Mouse (Mus musculus): Measurements from ENCODE around the gene 4921507P07Rik. TPM values are rescaled to one million over a fixed set of nuclear protein-coding genes. Genes with fewer than 3 reads are reported as not detected.
"Not testable (repeated sequence)": the region's sequence is repeated elsewhere in the genome, so short reads cannot be mapped to it uniquely, and the experiment has no call there.

Gene 4921507P07Rik
- under 1 TPM; 0.15 to 0.27 TPM for total RNA-seq (2021)

GRCm38 (mm10) chr6:50596301-50597211 is at the start of gene 4921507P07Rik:
TSS of gene 4921507P07Rik (minus strand) at chr6:50596632.
- DNase-seq = peak; percentile 86 to 87

DNA sequence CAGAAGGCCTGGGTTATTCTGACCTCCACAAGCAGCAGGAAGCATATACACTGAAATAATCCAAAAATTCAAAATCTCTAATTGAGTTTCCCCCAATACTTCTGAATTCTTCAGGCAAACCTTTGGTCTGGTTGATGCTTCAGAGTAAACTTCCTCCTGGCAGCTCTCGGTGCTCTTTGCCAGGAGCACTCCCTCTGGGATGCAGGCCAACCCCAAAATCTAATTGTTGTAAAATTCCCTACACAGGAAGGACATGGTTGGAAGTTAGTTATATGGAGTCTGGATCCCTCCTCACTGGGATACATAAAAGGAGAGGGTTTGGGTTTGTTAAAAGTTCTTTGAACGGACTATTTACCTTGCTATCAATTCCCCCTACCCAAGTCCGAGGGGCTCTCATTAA is 48.3 kb upstream of the 4921507P07Rik start:
- no peak for DNase-seq

DNA sequence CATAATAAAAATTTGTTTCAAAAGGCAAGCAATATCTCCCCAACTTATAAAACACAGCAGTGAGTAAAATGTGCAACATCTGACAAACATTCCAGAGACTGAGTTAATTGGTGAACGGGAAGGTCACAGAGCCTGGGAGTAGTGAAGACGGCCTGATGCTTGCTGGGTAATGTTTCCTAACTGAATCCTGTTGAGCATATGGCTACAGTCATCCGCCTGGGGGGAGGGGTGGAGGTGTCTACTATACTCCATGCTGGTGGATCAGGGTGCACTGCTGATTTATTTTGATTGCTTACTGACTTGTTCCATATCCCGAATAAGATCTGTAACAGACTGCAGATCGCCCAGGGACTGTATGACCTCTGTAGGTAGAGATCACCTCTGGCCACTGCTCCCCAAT is 45.5 kb upstream of the 4921507P07Rik start:
- no peak for DNase-seq

DNA sequence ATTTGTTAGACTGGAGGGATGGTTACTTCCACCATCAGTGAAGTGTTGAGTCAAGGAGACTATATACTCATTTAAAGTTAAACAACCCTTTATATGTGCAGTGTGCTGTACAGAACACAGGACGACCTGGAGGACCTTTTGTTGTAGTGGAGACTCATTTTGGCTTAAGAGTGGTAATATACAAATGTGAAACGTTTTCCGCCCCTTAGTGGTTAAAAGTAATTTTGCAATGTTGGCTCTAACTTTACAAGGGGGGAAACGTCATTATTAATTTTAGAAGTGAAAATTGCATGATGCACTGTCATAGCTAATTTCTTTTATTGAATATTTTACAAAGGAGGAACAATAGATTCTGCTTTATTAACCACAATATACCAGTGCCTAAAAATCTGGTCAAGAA is 43.9 kb upstream of the 4921507P07Rik start:
- no peak for DNase-seq

DNA sequence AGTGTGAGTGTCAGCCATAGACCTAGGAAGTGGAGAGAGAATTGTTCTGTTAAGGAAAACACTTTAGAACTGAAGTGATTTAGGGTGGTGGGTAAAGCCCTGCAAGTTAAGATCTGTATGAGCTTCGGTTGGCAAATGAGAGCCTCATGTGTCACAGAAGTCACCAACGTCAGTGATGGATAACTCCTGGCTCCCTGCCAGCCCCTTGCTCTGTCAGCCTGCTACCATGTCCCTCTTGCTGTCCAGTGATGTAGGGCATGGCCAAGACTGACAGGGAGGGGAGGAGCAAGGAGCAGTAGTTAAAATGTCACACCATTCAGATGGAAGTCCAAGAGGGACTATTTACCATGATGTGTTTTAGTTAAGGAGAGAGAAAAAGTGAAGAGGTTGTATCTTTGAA is 43.2 kb upstream of the 4921507P07Rik start:
- DNase-seq = no peak

DNA sequence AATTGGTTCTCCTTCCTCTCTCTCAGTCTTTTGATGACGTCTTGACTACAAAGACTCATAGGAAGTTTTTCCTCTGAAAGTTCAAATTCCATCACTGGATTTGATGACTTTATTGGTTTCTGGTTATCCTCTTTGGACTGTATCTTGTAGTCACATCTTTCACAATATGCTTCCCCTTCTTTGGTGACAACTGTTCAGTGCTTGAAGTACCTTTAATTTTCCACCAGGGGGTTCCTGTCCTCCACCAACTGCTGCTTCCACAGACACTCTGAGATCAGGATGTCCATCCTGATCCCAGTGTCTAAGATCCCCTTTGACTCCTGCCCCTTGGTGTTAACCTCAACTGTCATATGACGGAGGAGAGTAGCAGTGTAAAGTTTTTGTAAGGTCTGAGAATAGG is 29.7 kb upstream of the 4921507P07Rik start:
- not testable (repeated sequence) for DNase-seq

DNA sequence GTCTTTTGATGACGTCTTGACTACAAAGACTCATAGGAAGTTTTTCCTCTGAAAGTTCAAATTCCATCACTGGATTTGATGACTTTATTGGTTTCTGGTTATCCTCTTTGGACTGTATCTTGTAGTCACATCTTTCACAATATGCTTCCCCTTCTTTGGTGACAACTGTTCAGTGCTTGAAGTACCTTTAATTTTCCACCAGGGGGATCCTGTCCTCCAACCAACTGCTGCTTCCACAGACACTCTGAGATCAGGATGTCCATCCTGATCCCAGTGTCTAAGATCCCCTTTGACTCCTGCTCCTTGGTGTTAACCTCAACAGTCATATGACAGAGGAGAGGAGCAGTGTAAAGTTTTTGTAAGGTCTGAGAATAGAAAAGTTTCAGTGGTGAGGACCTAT is 21.8 kb upstream of the 4921507P07Rik start:
- DNase-seq = not testable (repeated sequence)

DNA sequence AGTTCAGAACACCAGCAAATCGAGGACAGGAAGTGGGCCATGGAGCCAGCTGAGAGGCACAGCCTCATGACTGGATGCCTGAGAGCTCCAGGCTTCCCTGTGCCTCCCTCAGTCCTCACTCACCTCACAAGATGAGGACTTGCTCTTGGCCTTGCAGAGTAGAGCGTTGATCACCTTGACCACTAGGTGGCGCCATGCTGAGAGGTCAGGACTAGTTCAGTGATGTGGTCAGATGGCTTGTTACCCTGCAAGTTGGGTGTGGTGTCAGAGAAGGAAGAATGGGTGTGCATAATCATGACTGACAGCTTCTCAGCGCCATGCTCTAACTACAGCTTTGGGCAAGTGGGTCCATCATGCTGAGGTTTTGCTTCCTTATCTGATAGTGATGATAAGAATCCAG is 5.2 kb upstream of the 4921507P07Rik start:
- DNase-seq = no peak

- no peak for DNase-seq
Observed at GRCm38 (mm10) chr6:50598560-50598959, 2.1 kb upstream of the 4921507P07Rik start.

GRCm38 (mm10) chr6:50594372-50594771 is 2.1 kb downstream of the 4921507P07Rik start:
- DNase-seq = no peak

GRCm38 (mm10) chr6:50593334-50593845 is 3.0 kb downstream of the 4921507P07Rik start:
- DNase-seq = no peak

DNA sequence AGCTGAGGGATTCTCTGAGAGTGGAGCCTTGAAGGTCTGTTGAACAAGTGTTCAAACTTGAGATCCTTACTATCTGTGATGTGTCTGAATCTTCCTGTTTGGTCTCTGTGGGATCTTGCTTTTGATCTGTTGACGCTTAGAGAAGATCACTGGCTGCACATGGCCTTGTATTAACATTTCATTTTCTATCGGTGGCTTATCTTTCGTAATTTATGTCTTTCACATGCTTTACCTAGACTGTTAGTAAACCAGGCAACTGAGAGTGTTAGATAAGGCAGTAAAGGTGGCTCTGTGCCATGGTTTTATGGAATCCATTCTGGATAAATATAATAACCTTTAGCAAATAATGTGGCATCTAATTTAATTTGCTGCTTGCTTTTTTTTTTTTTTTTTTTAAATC is 6.2 kb downstream of the 4921507P07Rik start:
- DNase-seq = no peak

- no peak for DNase-seq
Observed at GRCm38 (mm10) chr6:50588251-50588650, 8.2 kb downstream of the 4921507P07Rik start.

- no peak for DNase-seq
Observed at GRCm38 (mm10) chr6:50587412-50587811, 9.0 kb downstream of the 4921507P07Rik start.

- DNase-seq = no peak
Observed at GRCm38 (mm10) chr6:50586316-50586715, 10.1 kb downstream of the 4921507P07Rik start.

DNA sequence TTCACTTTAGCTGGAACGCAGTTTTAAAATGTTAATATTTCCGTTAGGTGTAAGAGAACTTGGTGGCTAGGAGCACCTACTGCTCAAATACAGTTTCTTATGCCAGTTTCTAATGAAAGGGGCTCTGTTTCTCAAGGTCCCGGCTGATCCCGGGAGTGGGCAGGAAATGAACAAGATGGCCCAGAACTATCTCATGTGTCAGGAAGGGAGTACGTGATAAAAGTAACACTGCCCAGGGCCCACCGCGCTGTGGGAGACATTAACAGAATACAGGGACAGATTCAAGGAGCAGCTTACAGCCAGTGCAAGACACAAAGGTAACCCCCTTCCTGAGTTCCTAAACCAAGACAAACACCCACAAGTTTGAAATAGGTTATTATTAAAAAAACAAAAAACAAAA is 10.7 kb downstream of the 4921507P07Rik start:
- DNase-seq = no peak

- no peak for DNase-seq
Observed at GRCm38 (mm10) chr6:50571661-50572060, 24.8 kb downstream of the 4921507P07Rik start.

GRCm38 (mm10) chr6:50566997-50567255 is 29.5 kb downstream of the 4921507P07Rik start:
- DNase-seq = no peak

DNA sequence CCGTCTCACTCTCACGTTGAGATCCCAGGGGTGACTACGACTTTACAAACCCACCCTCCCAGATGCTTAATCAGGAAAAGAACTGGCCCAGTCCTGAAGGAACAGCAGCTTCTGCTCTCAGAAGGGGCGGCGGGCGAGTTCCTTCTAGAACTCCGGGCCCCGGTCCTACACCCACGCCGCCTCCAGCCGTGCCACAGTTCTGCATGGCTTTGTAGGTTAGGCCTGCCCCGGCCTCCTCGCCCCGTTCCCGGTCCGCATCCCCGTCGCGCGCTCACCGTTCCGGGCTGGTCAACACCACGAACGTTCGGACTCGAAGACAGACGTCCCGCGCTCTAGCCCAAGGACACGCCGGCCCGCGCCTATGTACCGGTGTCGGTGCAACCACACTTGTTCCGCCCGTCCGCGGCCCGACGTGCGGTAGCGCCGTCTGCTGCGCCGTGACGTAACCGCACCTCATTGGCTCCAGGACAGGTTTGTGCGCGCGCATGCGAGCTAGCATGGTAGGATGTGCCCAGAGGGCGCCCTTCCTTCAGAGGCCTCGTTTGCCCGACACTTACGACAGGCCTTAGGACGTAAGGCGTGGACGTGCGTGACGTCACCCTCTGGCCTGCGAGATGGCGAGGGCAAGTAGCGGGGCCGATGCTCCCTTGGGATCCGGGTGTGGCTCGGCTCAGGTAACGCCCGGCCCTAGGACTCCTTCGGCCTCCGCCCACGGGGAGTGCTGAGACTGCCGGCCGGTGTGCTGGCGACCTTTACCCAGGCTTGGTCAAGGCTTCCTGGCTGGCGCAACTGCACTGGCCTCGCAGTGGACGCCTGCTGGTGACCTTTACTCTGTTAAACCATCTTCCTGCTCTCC is 30.1 kb downstream of the 4921507P07Rik start, which contains the start of gene Cycs:
TSS of gene Cycs (minus strand) at position 398 of the 856 bp plus-strand sequence.
- peak; percentile 98 for DNase-seq

GRCm38 (mm10) chr6:50563651-50564050 is 32.8 kb downstream of the 4921507P07Rik start:
- no peak for DNase-seq

GRCm38 (mm10) chr6:50562421-50562820 is 34.0 kb downstream of the 4921507P07Rik start:
- no peak for DNase-seq

DNA sequence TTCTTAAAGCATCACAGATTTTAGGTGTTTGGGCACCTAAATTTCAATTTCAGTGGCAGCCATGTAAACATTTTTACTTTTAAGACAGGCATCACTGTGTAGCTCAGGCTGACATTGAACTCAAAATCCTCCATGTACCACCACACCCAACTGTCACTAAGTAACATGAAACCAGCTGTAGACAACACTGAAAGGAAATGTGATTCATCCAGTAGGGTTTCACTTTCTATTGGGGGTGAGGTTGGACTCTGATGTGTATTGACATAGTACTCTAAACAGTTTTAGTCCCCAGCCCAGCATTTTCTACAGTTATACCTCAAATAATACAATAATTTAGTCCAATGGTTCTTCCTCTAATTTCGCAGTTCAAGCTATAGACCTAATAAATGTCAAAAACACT is 35.7 kb downstream of the 4921507P07Rik start:
- DNase-seq = no peak

DNA sequence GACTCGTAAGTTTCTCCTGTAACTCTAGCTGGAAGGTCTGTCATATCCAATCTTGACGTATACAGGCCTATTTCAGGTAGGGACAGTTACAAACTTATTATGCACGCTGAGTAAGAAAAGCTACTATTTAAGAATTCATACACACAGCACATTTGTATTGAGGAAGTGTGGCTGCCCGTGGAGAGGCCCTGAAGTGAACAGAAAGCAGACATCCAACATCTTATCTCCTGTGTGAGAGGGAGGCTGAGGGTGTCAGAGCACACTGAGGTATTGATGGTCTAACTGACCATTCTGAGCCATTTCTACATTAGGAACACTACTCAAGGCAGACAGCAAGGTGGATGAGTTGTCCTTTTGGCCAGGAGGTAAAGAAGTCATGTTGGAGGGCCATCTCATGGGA is 37.6 kb downstream of the 4921507P07Rik start:
- DNase-seq = no peak

All from layer of hippocampus, postnatal 36 days (tissue).